Mouse (Mus musculus): Measurements from ENCODE around the gene Nprl3.

DNA sequence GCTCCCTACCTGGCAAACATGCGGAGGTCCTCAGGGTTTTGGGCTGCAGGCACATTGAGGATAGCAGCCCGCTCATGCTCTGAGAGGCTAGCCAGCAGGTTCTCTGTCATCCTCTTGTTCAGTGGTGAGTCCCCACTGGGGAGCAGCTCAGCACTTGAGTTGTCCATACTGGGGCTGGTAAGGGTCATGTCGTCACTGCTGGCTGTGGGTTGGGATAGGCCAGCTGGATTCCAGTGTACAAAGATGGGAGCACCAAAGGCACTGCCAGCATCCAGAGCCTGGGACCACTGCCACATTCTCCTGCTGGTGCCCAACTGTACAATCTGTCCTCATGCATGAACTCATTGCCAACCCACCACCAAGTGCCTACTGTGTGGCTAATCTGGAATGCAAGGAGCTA is 33.6 kb downstream of the Nprl3 start:
- TF ChIP-seq POLR2A (IDR thresholded peaks at IDR 0.05; ENCODE audit: control insufficient read depth, extremely low read depth, insufficient read depth, low read length, poor library complexity) (no peak), CTCF (IDR thresholded peaks at IDR 0.05; ENCODE audit: borderline replicate concordance, control insufficient read depth, extremely low read depth, insufficient read depth, low read length, poor library complexity) (no peak)

Data from thymus, adult 2 months (tissue).